Mouse (Mus musculus) neural tube, embryonic 11.5 days (tissue): ENCODE data around the gene Atn1. TPM values are rescaled to one million over a fixed set of nuclear protein-coding genes. Genes with fewer than 3 reads are reported as not detected.
"Not testable (repeated sequence)": the region's sequence is repeated elsewhere in the genome, so short reads cannot be mapped to it uniquely, and the experiment has no call there.

Source experiments
- ATAC-seq: fragments of 200-750 bp; cut with Nextera tagmentation; 2 replicates; pipeline ENCODE4 v1.8.0; 2017; ENCODE audit warnings: moderate number of reproducible peaks, mild to moderate bottlenecking, moderate TSS enrichment, moderate library complexity; ENCODE audit not compliant: insufficient read depth, low FRiP score, low TSS enrichment
- DNase-seq: peaks from one replicate; pipeline ENCODE4 v3.0.0-alpha.2; 2015; ENCODE audit warnings: low spot score
- H3K27ac ChIP-seq: fragments of 300-500 bp; sonication (generic); 2 replicates; pipeline ENCODE4 v1.5.1; 2014; ENCODE audit warnings: low read depth, mild to moderate bottlenecking, low read length
- H3K27me3 ChIP-seq: fragments of 300-500 bp; sonication (generic); 2 replicates; pipeline ENCODE4 v1.6.1; 2014; ENCODE audit warnings: mild to moderate bottlenecking, low read length, mixed read lengths; ENCODE audit not compliant: control insufficient read depth, insufficient read depth
- H3K36me3 ChIP-seq: fragments of 300-500 bp; sonication (generic); 2 replicates; pipeline ENCODE4 v1.6.1; 2014; ENCODE audit warnings: mild to moderate bottlenecking, low read length, moderate library complexity, mixed read lengths; ENCODE audit not compliant: control insufficient read depth, insufficient read depth
- H3K4me1 ChIP-seq: fragments of 300-500 bp; sonication (generic); 2 replicates; pipeline ENCODE4 v1.6.1; 2014; ENCODE audit warnings: low read length, mixed read lengths; ENCODE audit not compliant: control insufficient read depth, insufficient read depth
- H3K4me2 ChIP-seq: fragments of 300-500 bp; sonication (generic); 2 replicates; pipeline ENCODE4 v1.6.1; 2014; ENCODE audit warnings: low read depth, mild to moderate bottlenecking, moderate library complexity
- H3K4me3 ChIP-seq: fragments of 300-500 bp; sonication (generic); 2 replicates; pipeline ENCODE4 v1.5.1; 2014; ENCODE audit warnings: low read depth, low read length
- H3K9ac ChIP-seq: fragments of 300-500 bp; sonication (generic); 2 replicates; pipeline ENCODE4 v1.6.1; 2014; ENCODE audit warnings: mild to moderate bottlenecking, low read length
- H3K9me3 ChIP-seq: fragments of 300-500 bp; sonication (generic); 2 replicates; pipeline ENCODE4 v1.6.1; 2016; ENCODE audit warnings: low read length; ENCODE audit not compliant: control insufficient read depth
- WGBS: fragments of 180-500 bp; shearing (Covaris S2); extraction: QIAGEN DNeasy Blood & Tissue Kit; methylation state at CpG from one replicate; pipeline ENCODE4 v1.1.7; 2014; 5-methylcytosine and 5-hydroxymethylcytosine counted together
- polyA plus RNA-seq: library from polyadenylated mRNA; unstranded; fragments of >200 nt; fragmentation: Nextera tagmentation; extraction: Ambion mirVana; gene quantifications from 2 replicates; pipeline ENCODE4 v1.2.1, GENCODE M21; 2014

Atn1 gene
- 11.8 and 12.1 TPM in 2 replicates for polyA plus RNA-seq

- ATAC-seq (peak; percentile 54), DNase-seq (peak; percentile 79)
- WGBS, result under 1% methylated on average over 62 of the region's 100 CpGs
- Histone ChIP-seq H3K9ac (peak within 1 kb of the TSS; percentile 94), H3K27ac (peak within 1 kb of the TSS; percentile 97), H3K36me3 (no peaks in the 10 kb centered on the region), H3K27me3 (no peaks in the 10 kb centered on the region), H3K4me3 (peak within 1 kb of the TSS; percentile 94), H3K9me3 (no peaks in the 10 kb centered on the region), H3K4me2 (peak within 1 kb of the TSS; percentile 70), H3K4me1 (peaks cover 27% of the 10 kb centered on the region)
Measured at GRCm38 (mm10) chr6:124755831-124756595, at the start of gene Atn1, which contains the start of gene Gm45234. Atn1 (minus strand) TSS chr6:124756524. Gm45234 (minus strand) TSS chr6:124756021.

GRCm38 (mm10) chr6:124805341-124806321 lies 49.3 kb upstream of the Atn1 start:
- Histone ChIP-seq H3K36me3 (no peaks in the 10 kb centered on the region), H3K4me3 (peak overlapping the region; percentile 39), H3K9me3 (no peaks in the 10 kb centered on the region), H3K4me2 (peak overlapping the region; percentile 67), H3K4me1 (peaks cover 14% of the 10 kb centered on the region), H3K27me3 (no peaks in the 10 kb centered on the region), H3K9ac (peak overlapping the region; percentile 54), H3K27ac (0 out of 2 replicates have a peak overlapping the region, but pooled peaks have one; percentile 53)
- DNase-seq, result peak; percentile 91
- peak; percentile 80 for ATAC-seq
- 2% methylated on average over 34 of the region's 34 CpGs for WGBS

GRCm38 (mm10) chr6:124804341-124804740 lies 48.0 kb upstream of the Atn1 start:
- Histone ChIP-seq H3K4me1 (peaks cover 10% of the 10 kb centered on the region), H3K9me3 (no peaks in the 10 kb centered on the region), H3K36me3 (no peaks in the 10 kb centered on the region), H3K4me3 (no peak overlapping the region), H3K4me2 (no peak overlapping the region), H3K27ac (no peak overlapping the region), H3K27me3 (no peaks in the 10 kb centered on the region), H3K9ac (no peak overlapping the region)
- DNase-seq, result no peak
- no peak for ATAC-seq
- WGBS, result 93% methylated on average over 3 of the region's 3 CpGs

GRCm38 (mm10) chr6:124803691-124804090 lies 47.4 kb upstream of the Atn1 start:
- H3K4me1 ChIP-seq, DNase-seq: not testable (repeated sequence)

GRCm38 (mm10) chr6:124803061-124803460 lies 46.7 kb upstream of the Atn1 start:
- Histone ChIP-seq H3K36me3 (no peaks in the 10 kb centered on the region), H3K4me2 (no peak overlapping the region), H3K27ac (no peak overlapping the region), H3K9me3 (no peaks in the 10 kb centered on the region), H3K9ac (no peak overlapping the region), H3K4me3 (no peak overlapping the region), H3K4me1 (peaks cover 7% of the 10 kb centered on the region; the same call in 1 of the 2 replicates), H3K27me3 (no peaks in the 10 kb centered on the region)
- DNase-seq, result no peak
- no peak for ATAC-seq
- 70% methylated on average over 3 of the region's 3 CpGs for WGBS

More at GRCm38 (mm10) chr6:124803691-124804090, 47.4 kb upstream of the Atn1 start:
- H3K9me3 ChIP-seq, H3K4me2 ChIP-seq, H3K9ac ChIP-seq, H3K27ac ChIP-seq, H3K4me3 ChIP-seq, ATAC-seq, H3K27me3 ChIP-seq, H3K36me3 ChIP-seq: not testable (repeated sequence)
- 94% methylated on average over 4 of the region's 4 CpGs for WGBS

GRCm38 (mm10) chr6:124802400-124802799 lies 46.1 kb upstream of the Atn1 start:
- 22% methylated on average over 4 of the region's 9 CpGs for whole genome bisulfite sequencing
- H3K9me3 ChIP-seq, H3K4me1 ChIP-seq, H3K4me3 ChIP-seq, H3K27me3 ChIP-seq, H3K36me3 ChIP-seq, ATAC-seq, DNase-seq, H3K27ac ChIP-seq, H3K9ac ChIP-seq, H3K4me2 ChIP-seq: not testable (repeated sequence)

GRCm38 (mm10) chr6:124796200-124796599 lies 39.9 kb upstream of the Atn1 start:
- Histone ChIP-seq H3K4me3 (no peak overlapping the region), H3K27ac (no peak overlapping the region), H3K4me2 (no peak overlapping the region), H3K36me3 (no peaks in the 10 kb centered on the region), H3K4me1 (no peaks in the 10 kb centered on the region), H3K9me3 (no peaks in the 10 kb centered on the region), H3K27me3 (no peaks in the 10 kb centered on the region), H3K9ac (no peak overlapping the region)
- WGBS, result 79% methylated on average over 2 of the region's 2 CpGs
- ATAC-seq (no peak), DNase-seq (no peak)

GRCm38 (mm10) chr6:124795781-124796180 lies 39.5 kb upstream of the Atn1 start:
- Histone ChIP-seq H3K4me2 (no peak overlapping the region), H3K27ac (no peak overlapping the region), H3K4me1 (no peaks in the 10 kb centered on the region), H3K4me3 (no peak overlapping the region), H3K36me3 (no peaks in the 10 kb centered on the region), H3K9me3 (no peaks in the 10 kb centered on the region), H3K9ac (no peak overlapping the region), H3K27me3 (no peaks in the 10 kb centered on the region)
- no peak for ATAC-seq
- 68% methylated on average over 4 of the region's 4 CpGs for WGBS
- DNase-seq, result no peak
